Mouse (Mus musculus): ENCODE results near the gene Alppl2.

DNA sequence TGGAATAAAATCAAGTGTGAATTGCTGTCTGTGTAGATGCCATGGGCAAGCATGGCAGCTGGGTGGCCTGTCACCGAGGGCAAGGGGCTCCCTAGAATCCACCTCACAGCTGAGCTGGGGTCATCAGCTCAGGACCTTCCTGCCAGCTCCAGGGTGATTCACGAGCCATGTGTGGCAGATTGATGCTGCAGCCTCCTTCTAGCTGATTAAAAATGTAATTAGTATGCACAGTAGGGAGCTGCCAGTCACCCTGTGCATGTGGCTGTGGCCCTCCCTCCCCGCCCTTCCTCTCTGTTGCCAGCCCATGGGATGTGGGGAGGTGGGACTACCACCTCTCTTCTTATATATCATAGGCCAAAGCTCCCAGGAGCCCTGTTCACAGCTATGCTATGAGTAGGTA, 39.7 kb downstream of the Alppl2 start:
- TF ChIP-seq CTCF (conservative IDR thresholded peaks at IDR 0.05; ENCODE audit: low read length) (no peak), POU5F1 (IDR thresholded peaks at IDR 0.05; ENCODE audit: borderline replicate concordance, low read length) (no peak)
